Mouse (Mus musculus): Measurements from ENCODE around the gene Trpv4. TPM values are rescaled to one million over a fixed set of nuclear protein-coding genes. Genes with fewer than 3 reads are reported as not detected.
A peak's percentile ranks its signal among the peaks of the same experiment; 100 is the strongest.

Trpv4 gene
- not detected in 3 replicates for total RNA-seq (2017)

DNA sequence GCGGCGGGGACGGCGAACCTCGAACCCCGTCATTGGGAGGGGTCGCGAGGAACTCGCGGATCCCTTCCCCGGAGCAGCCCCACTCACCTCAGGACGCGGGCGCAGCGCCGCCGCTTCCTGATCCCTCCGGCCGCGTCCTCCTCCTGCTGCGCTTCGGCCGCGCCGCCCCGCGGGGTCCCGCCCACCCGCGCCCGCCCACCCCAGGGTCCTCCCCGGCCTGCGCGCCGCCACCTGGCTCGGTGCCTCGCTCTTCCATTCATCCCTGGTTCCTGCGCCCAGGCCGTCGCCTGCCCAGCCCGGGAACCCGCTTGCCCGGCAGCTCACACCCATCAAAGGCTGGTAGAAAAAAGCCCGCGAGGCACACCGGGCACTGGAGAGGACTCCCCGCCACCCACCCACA lies at the start of gene Trpv4:
TSS of gene Trpv4 (minus strand) at position 167 of the 400 bp plus-strand sequence.
- ATAC-seq (replicated peaks; ENCODE audit: insufficient number of reproducible peaks, low FRiP score, low TSS enrichment, poor library complexity, severe bottlenecking): no peak

DNA sequence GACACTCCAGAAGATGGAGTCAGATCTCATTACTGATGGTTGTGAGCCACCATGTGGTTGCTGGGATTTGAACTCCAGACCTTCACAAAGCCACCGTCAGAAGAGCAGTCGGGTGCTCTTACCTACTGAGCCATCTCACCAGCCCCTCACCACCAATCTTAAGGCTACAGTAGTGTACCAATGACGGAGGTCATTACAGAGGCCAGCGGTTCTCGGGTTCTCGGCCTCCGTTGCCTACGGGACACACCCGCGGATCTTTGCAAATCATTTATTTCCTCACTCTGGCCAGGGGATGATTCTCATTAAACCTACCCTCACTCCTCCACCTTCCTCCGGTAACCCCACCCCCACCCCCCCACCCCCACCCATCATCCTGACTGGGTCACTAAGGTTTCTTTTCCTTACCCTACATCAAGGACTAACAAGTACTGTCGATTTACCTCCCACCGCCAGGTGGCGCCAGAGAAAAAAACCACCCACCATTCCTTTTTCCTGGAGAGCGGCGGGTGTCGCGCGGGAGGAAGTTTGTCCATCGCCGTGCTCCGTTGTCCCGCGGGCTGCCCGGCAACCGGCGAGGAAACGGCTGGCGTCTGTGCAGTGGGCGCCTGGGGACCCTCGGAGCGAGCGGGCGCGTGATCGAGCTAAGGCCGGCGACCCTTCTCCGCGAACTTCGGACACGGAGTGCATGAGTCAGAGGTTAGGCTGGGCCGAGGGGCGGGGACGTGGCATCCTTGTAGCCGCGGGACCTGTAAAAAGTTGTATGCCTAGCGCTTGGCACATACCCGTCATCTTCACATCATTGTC lies 49.2 kb upstream of the Trpv4 start, which contains the start of gene Tchp:
TSS of gene Tchp (plus strand) at position 496 of the 804 bp plus-strand sequence.
- ATAC-seq (replicated peaks; ENCODE audit: insufficient number of reproducible peaks, low FRiP score, low TSS enrichment, poor library complexity, severe bottlenecking): peak; percentile 89

DNA sequence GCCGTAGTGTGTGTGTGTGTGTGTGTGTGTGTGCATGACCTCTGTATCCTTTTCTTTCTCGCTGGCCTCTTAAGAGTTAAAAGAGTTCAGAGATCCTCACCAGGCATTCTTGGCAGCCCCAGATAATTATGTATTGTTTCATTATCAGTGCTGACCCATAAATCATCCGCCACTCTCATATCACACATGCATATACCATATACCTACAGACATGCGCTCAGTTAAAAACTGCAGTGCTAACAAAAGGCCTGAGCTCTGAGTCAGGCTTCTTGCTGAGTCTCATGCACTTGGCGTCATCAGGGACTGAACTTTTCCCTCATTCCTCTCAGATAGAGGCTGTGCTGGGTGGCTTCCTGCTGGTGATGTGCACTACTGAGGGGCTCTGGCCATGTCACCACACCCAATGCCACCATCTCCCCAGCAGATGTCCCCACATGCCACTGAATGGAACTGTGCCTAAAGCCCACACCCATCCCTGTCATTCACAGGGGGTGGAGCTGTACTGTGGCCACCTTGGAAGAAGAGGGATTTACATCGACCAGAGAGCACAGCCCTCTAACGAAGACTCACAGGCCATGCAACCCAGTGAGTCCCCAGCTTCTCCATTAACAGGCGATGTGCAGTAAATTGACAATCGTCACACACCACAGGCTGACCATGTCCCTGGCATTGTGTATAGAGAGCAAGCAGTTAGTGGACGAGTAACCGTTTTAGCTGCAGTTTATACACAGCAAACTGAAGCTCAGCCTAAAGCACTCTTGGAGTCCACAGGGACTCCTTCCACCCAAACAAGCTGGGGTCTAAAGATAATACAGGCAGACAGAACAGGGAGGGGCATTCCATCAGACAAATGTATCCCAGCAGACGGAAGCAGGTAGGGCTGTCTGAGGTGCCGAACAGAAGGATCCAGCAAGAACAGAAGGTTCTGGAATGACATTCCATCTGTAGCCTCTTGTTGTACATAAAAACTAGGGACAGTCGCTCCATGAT lies 44.5 kb upstream of the Trpv4 start:
- ATAC-seq (replicated peaks; ENCODE audit: insufficient number of reproducible peaks, low FRiP score, low TSS enrichment, poor library complexity, severe bottlenecking): no peak; the same call in 1 of the 2 replicates

DNA sequence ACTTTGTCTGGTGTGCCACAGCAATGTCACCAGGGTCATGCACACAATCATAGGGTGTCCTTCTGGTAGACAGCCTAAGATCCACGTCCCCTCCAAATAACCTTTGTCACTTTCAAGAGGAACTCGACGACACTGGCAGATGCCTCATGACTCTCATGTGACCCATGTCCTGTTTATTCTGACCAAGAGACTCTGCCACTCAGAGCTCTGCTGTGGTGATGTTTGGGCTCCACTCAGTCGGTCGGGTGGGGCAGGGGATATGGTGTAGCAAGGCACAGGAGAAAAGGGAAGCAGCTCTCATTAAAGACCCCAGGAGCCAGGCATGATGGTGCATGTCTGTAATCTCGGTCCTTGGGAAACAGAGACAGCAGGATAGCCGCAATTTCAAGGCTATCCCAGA lies 40.8 kb upstream of the Trpv4 start:
- peak; percentile 87 for ATAC-seq (replicated peaks; ENCODE audit: insufficient number of reproducible peaks, low FRiP score, low TSS enrichment, poor library complexity, severe bottlenecking)

DNA sequence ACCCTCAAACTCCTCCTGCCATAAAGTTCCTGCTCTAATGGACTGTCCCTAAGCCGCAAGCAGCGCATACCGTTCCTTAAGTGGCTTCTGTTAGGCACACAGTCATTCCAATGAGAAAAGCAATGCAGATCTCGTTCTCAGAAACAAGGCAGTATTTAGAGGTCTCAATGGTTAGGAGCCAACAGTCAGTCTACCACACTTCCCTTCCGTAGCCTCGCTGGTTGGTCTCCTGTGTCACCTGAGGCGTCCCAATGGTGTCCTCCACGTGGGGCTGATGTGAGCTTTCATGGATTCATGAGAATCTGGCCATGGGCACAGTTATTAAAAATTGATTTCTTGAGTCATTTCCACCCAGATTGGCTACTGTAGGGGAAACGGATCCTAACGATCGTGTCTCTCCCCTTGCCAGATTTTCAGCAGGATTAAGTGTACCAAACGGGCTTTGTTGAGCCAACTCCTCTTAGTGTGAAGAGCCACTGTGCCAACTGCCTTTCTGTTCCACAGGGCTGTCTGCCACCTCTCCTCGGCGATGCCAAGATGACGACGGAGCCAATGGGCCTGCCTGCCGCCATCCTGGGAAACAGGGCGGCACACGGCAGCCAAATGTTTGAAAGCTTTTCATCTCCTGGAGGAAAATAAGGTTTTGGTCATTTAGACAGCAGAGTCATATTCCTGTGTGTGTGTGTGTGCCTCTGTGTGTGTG lies 40.0 kb upstream of the Trpv4 start:
- ATAC-seq (replicated peaks; ENCODE audit: insufficient number of reproducible peaks, low FRiP score, low TSS enrichment, poor library complexity, severe bottlenecking): no peak

DNA sequence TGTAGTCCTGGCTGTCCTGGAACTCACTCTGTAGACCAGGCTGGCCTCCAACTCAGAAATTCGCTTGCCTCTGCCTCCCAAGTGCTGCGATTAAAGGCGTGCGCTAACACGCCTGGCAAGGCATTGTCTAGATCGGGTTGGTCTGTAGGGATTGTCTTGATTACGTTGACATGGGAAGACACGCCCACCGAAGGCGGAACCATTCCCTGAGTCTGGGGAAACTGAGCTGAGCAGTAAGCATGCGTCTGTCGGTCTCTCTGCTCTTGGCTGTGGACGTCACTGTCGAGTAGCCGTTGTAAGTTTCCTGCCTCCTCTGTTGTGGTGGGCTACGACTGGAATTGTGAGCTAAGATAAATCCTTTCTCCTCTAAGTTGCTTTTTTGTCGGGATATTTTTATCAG lies 38.7 kb upstream of the Trpv4 start:
- ATAC-seq (replicated peaks; ENCODE audit: insufficient number of reproducible peaks, low FRiP score, low TSS enrichment, poor library complexity, severe bottlenecking): no peak

DNA sequence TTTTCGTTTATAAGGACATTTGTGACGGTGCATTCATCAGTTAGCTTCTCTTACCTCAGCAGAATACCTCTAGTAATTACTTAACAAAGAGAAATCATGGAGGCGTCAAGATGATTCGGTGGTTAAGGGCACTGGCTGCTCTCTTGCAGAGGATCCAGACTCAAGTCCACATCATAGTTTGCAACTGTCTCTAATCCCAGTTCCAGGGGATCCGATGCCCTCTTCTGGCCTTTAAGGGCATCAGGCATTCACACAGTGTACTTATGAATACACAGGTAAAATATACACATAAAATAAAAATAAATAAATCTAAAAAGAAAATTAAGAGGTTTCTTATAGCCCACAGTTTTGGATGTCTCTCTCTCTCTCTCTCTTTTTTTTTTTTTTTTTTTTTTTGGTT lies 37.6 kb upstream of the Trpv4 start:
- no peak for ATAC-seq (replicated peaks; ENCODE audit: insufficient number of reproducible peaks, low FRiP score, low TSS enrichment, poor library complexity, severe bottlenecking)

DNA sequence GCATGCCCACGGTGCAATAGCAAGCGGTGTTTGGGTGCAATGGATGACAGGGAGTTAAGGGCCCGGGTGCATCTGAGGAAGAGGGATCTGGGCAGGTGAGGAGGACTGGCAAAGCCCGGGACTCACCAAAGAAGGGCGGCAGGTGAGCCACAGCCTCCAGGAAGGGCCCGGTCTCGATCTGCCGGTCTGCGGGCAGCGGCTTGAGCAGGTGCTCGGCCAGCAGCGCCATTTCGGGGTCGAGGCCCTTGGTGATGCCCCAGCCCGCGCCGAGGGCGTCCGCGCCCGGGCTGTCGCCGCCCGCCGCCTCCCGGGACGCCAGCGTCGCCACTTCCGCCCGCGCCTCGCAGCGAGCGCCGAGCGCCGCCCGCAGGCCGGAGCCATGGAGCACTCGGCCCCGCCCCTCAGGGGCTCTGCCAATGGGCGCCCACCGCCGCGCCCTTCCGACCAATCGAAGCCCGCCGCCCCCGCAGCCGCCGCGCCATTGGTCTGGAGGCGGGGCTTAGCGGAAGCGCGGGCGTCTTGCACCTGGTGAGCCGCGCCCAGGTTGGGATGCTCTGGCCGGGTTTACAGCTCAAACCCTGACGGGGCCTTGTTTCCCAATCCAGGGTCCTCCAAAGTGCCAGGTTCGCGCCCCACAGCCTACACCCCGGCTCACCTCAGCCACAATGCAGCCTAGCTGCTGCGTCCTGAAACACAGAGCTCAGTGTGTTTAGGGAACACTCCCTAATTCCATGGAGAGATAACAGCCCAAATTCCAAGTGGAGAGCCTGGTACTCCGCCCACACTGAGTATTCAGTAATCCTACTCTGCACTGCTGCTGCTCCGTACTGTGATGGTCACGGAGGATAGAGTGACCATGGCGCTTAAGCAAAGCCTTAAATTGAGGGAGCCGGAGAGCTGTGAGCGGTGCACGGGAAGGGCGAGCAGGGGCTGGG lies 32.7 kb upstream of the Trpv4 start, which contains the start of gene Gltp:
TSS of gene Gltp (minus strand) at position 352 of the 935 bp plus-strand sequence.
- ATAC-seq (replicated peaks; ENCODE audit: insufficient number of reproducible peaks, low FRiP score, low TSS enrichment, poor library complexity, severe bottlenecking): peak; percentile 79

DNA sequence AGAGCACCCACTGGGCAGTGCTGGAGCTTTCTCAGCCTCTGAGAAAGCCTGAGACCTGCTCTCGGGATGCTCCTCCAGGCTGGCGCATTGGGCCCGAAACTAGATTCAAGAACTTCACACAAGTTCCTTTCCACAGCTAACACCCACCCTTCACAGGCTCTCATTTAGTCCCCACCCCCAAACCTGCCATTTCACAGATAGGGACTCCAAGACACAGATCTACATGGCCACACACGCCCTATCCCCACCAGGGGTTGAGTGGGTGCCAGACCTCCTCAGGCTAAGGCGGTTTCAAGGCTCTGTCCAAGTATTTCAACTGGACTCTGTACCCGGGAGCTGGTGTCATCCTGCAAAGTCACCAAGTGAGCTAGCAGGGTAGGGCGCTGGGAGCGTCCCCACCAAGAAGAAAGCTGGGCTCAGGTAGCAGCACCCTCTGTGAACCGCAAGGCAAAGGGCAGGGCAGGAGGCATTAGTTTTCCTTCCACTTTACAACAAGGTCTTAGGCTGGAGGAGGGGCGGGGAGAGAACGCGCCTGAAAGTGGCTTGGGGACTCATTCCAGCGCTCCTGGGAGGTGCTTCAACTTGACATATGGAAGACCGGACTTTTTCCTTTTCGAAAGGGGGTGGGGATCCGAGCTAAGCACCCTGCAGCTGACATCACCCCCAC lies 31.6 kb upstream of the Trpv4 start:
- no peak for ATAC-seq (replicated peaks; ENCODE audit: insufficient number of reproducible peaks, low FRiP score, low TSS enrichment, poor library complexity, severe bottlenecking)

DNA sequence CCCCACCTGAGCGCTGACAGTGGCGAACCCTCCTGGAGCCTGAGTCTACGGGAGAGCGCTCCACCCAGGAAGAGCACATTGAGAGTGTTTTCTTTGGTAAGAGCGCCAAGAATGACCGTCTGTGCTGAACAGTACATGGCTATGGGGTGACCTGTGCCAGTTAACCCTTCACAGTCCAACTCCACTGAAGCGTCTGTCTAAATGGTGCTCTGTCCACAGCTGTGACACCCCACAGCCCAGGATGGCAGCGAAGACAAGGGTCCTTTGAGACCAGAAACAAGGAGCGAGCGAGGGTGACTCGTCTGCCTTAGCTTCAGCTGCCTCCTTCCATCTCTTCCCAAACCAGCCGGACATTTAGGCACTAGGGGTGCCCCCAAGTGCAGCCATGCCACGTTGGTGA lies 30.5 kb upstream of the Trpv4 start:
- ATAC-seq (replicated peaks; ENCODE audit: insufficient number of reproducible peaks, low FRiP score, low TSS enrichment, poor library complexity, severe bottlenecking): no peak

DNA sequence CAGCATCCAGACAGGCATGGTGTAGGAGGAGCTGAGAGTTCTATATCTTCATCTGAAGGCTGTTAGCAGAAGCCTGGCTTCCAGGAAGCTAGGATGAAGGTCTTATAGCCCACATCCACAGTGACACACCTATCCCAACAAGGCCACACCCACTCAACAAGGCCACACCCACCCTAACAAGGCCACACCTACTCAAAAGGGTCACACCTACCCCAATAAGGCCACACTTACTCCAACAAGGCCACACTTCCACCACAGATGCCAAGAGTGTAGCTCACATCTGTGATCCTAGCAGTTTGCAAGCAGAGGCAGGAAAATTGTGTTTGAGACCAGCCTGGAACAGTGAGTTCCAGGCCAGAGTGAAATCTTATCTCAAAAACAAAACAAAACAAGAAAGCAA lies 29.7 kb upstream of the Trpv4 start:
- ATAC-seq (replicated peaks; ENCODE audit: insufficient number of reproducible peaks, low FRiP score, low TSS enrichment, poor library complexity, severe bottlenecking): no peak

DNA sequence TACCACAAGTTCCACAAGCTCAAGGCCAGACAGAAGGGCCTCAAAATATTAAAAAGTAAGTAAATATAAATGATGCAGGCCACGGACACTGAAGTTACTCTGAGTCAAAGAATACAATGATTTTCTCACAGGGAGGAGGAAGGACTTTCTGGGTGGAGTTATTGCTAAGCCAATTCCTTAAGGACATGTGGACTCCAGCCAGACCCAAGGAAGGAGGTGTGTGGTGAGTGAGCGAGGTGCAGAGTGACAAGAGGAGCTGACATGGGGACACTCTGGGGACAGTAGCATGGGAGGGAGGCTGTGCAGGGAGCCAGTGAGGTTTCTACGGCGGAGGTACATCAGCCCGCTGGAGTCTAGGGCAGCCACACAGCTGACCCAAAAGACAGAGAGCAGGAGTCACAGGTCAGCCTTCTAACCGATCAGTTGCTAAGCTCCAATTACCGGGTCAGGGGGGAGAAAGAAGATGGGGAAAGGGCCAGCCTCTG lies 28.5 kb upstream of the Trpv4 start:
- no peak for ATAC-seq (replicated peaks; ENCODE audit: insufficient number of reproducible peaks, low FRiP score, low TSS enrichment, poor library complexity, severe bottlenecking)

DNA sequence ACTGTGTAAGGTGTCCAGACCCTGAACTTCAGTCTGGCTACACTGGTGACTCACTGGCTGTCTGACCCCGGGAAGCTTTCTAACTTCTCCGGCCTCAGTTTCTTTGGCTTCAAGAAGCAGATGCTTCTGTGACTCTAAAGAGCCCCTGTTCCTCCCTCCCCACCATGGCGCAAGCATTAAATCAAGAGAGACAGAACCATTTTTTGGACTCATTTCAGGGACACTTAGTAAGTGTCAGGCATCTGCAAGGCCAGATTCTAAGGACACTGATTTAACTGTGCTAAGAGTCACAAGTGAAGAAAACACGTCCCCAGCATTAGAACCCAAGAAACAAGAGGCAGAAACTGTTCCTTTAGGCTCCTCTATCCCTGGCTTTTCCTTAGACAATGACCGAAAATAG lies 27.8 kb upstream of the Trpv4 start:
- no peak for ATAC-seq (replicated peaks; ENCODE audit: insufficient number of reproducible peaks, low FRiP score, low TSS enrichment, poor library complexity, severe bottlenecking)

DNA sequence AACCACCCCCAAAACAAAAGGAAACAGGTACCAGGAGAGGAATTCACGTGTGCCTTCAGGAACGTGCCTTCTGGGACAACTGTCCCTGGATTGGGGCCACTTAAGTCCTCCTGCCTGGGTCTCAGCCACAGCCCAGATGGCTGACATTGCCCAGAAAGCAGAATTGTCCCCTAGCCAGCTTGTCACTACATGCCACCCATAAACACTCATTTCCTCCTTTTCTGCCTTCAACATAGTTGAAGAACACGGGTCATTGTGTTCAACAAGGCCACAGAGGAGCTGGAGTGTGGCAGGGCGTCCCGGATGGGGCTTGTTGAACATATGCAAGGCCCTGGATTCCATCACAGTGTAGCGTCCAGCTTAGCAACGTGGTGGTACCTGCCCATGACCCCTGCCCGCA lies 23.5 kb upstream of the Trpv4 start:
- peak; percentile 40 for ATAC-seq (replicated peaks; ENCODE audit: insufficient number of reproducible peaks, low FRiP score, low TSS enrichment, poor library complexity, severe bottlenecking)

DNA sequence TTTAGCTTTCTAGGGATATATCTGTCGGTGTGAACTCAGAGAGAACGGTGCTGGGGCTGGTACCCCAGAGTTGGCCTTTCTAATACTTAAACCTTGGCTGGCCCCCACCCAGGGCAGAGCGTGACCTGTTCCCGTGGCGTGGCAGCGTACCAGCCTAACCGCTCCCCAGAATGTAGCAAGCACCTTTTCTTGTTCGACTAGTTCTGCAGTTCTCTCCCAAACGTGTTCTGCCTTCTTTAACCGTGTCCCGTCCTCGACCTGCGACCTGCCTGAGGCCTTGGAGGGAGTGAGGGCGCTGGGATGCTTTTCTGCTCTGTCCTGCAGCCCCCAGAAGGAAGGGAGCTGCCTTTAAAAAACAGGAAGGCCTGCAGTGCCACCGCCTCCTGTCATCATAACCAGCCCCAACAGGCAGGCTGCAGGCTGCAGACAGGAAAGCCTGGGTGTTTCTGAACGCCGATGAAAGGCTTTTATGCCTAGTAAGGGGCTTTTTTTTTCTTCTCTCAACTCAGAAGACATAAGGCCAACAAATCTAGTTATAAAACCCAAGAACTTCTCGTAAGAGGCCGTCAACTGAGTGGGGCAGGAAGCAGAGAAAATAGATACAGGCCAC lies 22.6 kb upstream of the Trpv4 start:
- no peak for ATAC-seq (replicated peaks; ENCODE audit: insufficient number of reproducible peaks, low FRiP score, low TSS enrichment, poor library complexity, severe bottlenecking)

DNA sequence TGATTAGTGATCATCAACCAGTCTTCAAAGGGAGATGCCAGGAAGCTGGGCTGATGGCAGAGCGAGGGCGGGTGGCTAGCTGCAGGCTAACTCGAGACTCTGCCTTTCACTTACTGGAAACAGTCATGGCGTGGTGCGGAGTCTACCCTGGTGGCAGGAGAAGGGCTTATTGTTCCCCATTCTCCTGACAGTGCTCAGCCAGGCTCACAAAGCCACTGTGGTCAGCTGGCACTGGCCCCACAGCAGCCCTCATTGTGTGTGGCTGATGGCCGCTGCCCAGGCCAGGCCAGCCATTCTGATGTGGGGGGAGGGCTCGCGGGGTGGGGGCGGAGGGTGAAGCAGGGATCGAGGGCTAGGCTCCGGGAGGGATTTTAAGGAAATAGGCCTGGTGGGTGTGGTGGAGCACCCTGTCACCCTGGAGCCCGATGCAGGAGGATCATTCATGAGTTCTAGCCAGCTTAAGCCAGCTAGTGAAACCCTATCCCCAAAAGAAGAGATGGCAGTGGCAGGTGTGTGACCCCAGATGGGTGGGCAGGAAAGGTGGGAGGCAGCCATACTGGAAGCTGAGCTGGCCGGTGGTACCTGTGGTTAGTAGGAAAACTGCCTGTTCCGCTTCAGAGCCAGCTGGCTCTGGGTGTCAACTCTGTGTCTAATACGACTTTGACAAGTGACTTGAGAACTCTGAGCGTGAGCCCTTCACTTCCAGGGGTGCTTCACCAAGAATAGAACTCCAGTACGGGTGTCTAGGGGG lies 21.8 kb upstream of the Trpv4 start:
- ATAC-seq (replicated peaks; ENCODE audit: insufficient number of reproducible peaks, low FRiP score, low TSS enrichment, poor library complexity, severe bottlenecking): no peak
